In the genomic region with DNA sequence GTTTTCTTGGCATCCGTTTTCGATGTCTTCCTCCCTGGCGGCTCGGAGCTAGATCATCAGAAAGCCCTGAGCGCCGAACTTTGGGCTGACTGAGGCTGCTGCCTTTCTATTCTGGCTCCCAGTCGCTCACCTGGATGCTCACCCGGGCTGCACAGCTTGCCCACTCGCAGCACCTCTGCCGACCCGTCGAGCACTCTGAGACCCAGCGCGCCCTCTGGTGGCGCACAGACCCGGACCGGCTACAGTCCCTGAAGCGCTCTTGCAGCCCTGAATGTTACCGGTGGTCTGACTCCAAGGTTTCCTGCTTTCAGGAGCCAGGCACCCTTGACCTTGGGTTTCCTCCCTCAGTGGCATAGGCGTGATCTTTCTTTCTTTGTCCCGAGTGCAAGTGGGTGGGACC, we compare ENCODE assay signal across 8 mouse cellular contexts. TPM values are rescaled to one million over a fixed set of nuclear protein-coding genes. Genes with fewer than 3 reads are reported as not detected.
A peak's percentile ranks its signal among the peaks of the same experiment; 100 is the strongest.
DNase-seq lines count a peak whose midpoint lies in the region; ATAC-seq and TF ChIP-seq lines count a peak whose summit lies in the region.

No protein-coding gene starts in this region.

- in situ Hi-C loops in ES-E14 (cut with MboI; ENCODE audit: low sequenced_read_pairs in 2 of 2, unreplicated experiment in 2 of 2) = loop anchor here in 1 of 2 experiments (10.0 kb wide), 1 partner anchor 58 kb away; no protein-coding TSS in a partner anchor

- H3K9me3 ChIP-seq in ES-E14 (ENCODE audit: control insufficient read depth, insufficient read depth, low read depth, low read length) = no peaks in the 10 kb centered on the region
- no peaks in the 10 kb centered on the region for H3K9me3 ChIP-seq in hindbrain, embryonic 13.5 days

- WGBS in hindbrain, embryonic 13.5 days = 6% methylated on average over 21 of the region's 21 CpGs

- H3K27me3 ChIP-seq in hindbrain, embryonic 13.5 days = peaks cover 41% of the 10 kb centered on the region

- H3K9ac ChIP-seq in ES-E14 (ENCODE audit: insufficient read depth, low read depth, low read length, poor library complexity, severe bottlenecking) = no peak overlapping the region
- H3K9ac ChIP-seq in hindbrain, embryonic 13.5 days = no peak overlapping the region

- no peak for ATAC-seq in hindbrain, embryonic 13.5 days (ENCODE audit: low FRiP score)

- no peak overlapping the region for H3K27ac ChIP-seq in ES-E14 (ENCODE audit: insufficient read depth, low read depth, low read length, poor library complexity, severe bottlenecking)
- no peak overlapping the region for H3K27ac ChIP-seq in hindbrain, embryonic 13.5 days

- H3K36me3 ChIP-seq in ES-E14 (ENCODE audit: control insufficient read depth, insufficient read depth, low read length, poor library complexity, severe bottlenecking) = no peaks in the 10 kb centered on the region
- no peaks in the 10 kb centered on the region for H3K36me3 ChIP-seq in hindbrain, embryonic 13.5 days

- peak overlapping the region; percentile 35 for H3K4me2 ChIP-seq in hindbrain, embryonic 13.5 days

- peak overlapping the region in 1 of 2 experiments; percentile 20; a peak in 1 of 4 replicates for H3K4me3 ChIP-seq in ES-E14 (ENCODE audit: insufficient read depth in 1 of 2, low read depth in 1 of 2, low read length in 2 of 2, poor library complexity in 1 of 2, severe bottlenecking in 1 of 2)
- no peak overlapping the region for H3K4me3 ChIP-seq in hindbrain, embryonic 13.5 days

- peak; percentile 81 for DNase-seq in ES-E14 (ENCODE audit: low read depth, low spot score)
- DNase-seq in cerebellum, adult 8-10 months = peak; percentile 76
- peak; percentile 58 to 64 for DNase-seq in frontal cortex, postnatal 25 days (ENCODE audit: low spot score in 2 of 2)
- peak; percentile 62 to 86 for DNase-seq in layer of hippocampus, postnatal 25 days (ENCODE audit: extremely low spot score in 1 of 2, low spot score in 1 of 2)
- peak; percentile 82 for DNase-seq in lung, postnatal 14 days
- DNase-seq in retina, postnatal 1 day = peak; percentile 78
- DNase-seq in thymus, postnatal 4 days = peak; percentile 93

- H3K4me1 ChIP-seq in ES-E14 (ENCODE audit: control insufficient read depth in 2 of 2, insufficient read depth in 2 of 2, low read length in 2 of 2, poor library complexity in 1 of 2) = peaks cover 2 to 13% of the 10 kb centered on the region in 2 experiments; a peak in 1 of 4 replicates
- H3K4me1 ChIP-seq in hindbrain, embryonic 13.5 days (replicated peaks) = peaks cover 15% of the 10 kb centered on the region

TF ChIP-seq in ES-E14, 5 proteins besides CTCF, POLR2A, EP300 and RAD21:
- TF ChIP-seq CHD2 (IDR thresholded peaks at IDR 0.05; ENCODE audit: low read depth, low read length) (no peak), ZNF384 (IDR thresholded peaks at IDR 0.05; ENCODE audit: low read depth, low read length) (no peak), ZC3H11A (IDR thresholded peaks at IDR 0.05; ENCODE audit: borderline replicate concordance, low read depth, low read length) (0 out of 2 replicates have a peak, but pooled peaks have one; percentile 6)

RNA-seq across cellular contexts. Expression of a gene that starts 41.8 kb away (rescaled TPM):
- total RNA-seq in ES-E14 (2012; rRNA removed) = 120 and 169 TPM in 2 replicates
- polyA plus RNA-seq in hindbrain, embryonic 13.5 days (2015; fragmentation: Nextera tagmentation; extraction: Ambion mirVana) = 5.3 and 6.7 TPM in 2 replicates
- 1 to 10 TPM; 1.2 to 1.6 TPM for total RNA-seq in layer of hippocampus, postnatal 25 days (2021)

Comparison
In these comparisons a context has a peak if more than half of its experiments do, and no peak if none do; other contexts are left out.
1. RNA of a gene that starts 41.8 kb away (total RNA-seq): 120 to 169 TPM in ES-E14; 1.2 to 1.6 TPM in layer of hippocampus, postnatal 25 days; every median in the first group is over 10 times any median in the second.
2. Peak in every context shown above with its lines, with median percentiles within 50 percentile points of each other: DNase-seq.